In genomic region chr19:45574941-45575631, GRCm38 (mm10) we compare ENCODE assay signal across 8 mouse cellular contexts. TPM values are rescaled to one million over a fixed set of nuclear protein-coding genes. Genes with fewer than 3 reads are reported as not detected.
DNase-seq lines count a peak whose midpoint lies in the region; ATAC-seq and TF ChIP-seq lines count a peak whose summit lies in the region.

No protein-coding gene starts in this region.

- H3K4me1 ChIP-seq in MEL (ENCODE audit: control insufficient read depth in 1 of 2, insufficient read depth in 2 of 2, low read length in 2 of 2): peaks cover 0 to 23% of the 10 kb centered on the region in 2 experiments
- peaks cover 46% of the 10 kb centered on the region for H3K4me1 ChIP-seq in limb, embryonic 12.5 days (replicated peaks)
- H3K4me1 ChIP-seq in forebrain, embryonic 13.5 days: 0 out of 2 replicates have a peak, but pooled peaks cover 4% of the 10 kb centered on the region

- 0 out of 4 replicates have a peak, but pooled peaks of 1 of the 2 experiments have one; percentile 12 for TF ChIP-seq EP300 in MEL (IDR thresholded peaks at IDR 0.05; ENCODE audit: low read depth in 1 of 2, low read length in 2 of 2)

- H3K27me3 ChIP-seq in MEL (ENCODE audit: control insufficient read depth in 1 of 2, insufficient read depth in 2 of 2, low read length in 2 of 2): no peaks in the 10 kb centered on the region
- no peaks in the 10 kb centered on the region for H3K27me3 ChIP-seq in limb, embryonic 12.5 days
- H3K27me3 ChIP-seq in forebrain, embryonic 13.5 days: peaks cover 24% of the 10 kb centered on the region

- WGBS in limb, embryonic 12.5 days: 44% methylated on average over 19 of the region's 19 CpGs
- WGBS in forebrain, embryonic 13.5 days: 55% methylated on average over 19 of the region's 19 CpGs

- no peak for ATAC-seq in limb, embryonic 12.5 days (ENCODE audit: insufficient number of reproducible peaks, insufficient read depth, low FRiP score, low TSS enrichment, low read depth)
- ATAC-seq in forebrain, embryonic 13.5 days: no peak

- DNase-seq in adrenal gland, postnatal 14 days: peak; percentile 22
- no peak for DNase-seq in adrenal gland, postnatal 10 days
- DNase-seq in MEL (ENCODE audit: low read depth, low spot score): peak; percentile 64
- DNase-seq in naive thymus-derived CD4-positive, alpha-beta T cell, adult 2 months (ENCODE audit: low read depth): peak; percentile 70
- no peak for DNase-seq in layer of hippocampus, adult 9-11 months
- no peak for DNase-seq in right cerebral cortex, postnatal 14 days

- no peaks in the 10 kb centered on the region for H3K9me3 ChIP-seq in MEL (replicated peaks; ENCODE audit: insufficient read depth, low read length)
- no peaks in the 10 kb centered on the region for H3K9me3 ChIP-seq in limb, embryonic 12.5 days
- H3K9me3 ChIP-seq in forebrain, embryonic 13.5 days (replicated peaks): no peaks in the 10 kb centered on the region

- H3K79me2 ChIP-seq in MEL (ENCODE audit: control insufficient read depth, insufficient read depth, low read length, poor library complexity): no peaks in the 10 kb centered on the region

- peaks cover 0 to 20% of the 10 kb centered on the region in 2 experiments; a peak in 2 of 4 replicates for H3K36me3 ChIP-seq in MEL (ENCODE audit: control insufficient read depth in 1 of 2, insufficient read depth in 2 of 2, low read length in 2 of 2)
- H3K36me3 ChIP-seq in limb, embryonic 12.5 days: peaks cover 46% of the 10 kb centered on the region
- H3K36me3 ChIP-seq in forebrain, embryonic 13.5 days (ENCODE audit: poor library complexity, severe bottlenecking): peaks cover 47% of the 10 kb centered on the region

- no peak for TF ChIP-seq RAD21 in MEL (IDR thresholded peaks at IDR 0.05; ENCODE audit: low read depth, low read length)

- 0 out of 2 replicates have a peak overlapping the region, but pooled peaks have one; percentile 3 for H3K4me2 ChIP-seq in limb, embryonic 12.5 days
- no peak overlapping the region for H3K4me2 ChIP-seq in forebrain, embryonic 13.5 days

- no peak for TF ChIP-seq CTCF in MEL (IDR thresholded peaks at IDR 0.05 in 2 of 3, conservative IDR thresholded peaks at IDR 0.05 in 1 of 3; ENCODE audit: control insufficient read depth in 1 of 3, insufficient read depth in 1 of 3, low read depth in 2 of 3, low read length in 3 of 3, poor library complexity in 1 of 3, severe bottlenecking in 1 of 3)

- no peak overlapping the region for H3K4me3 ChIP-seq in MEL (ENCODE audit: control insufficient read depth in 1 of 2, insufficient read depth in 1 of 2, low read depth in 2 of 2, low read length in 2 of 2)
- no peak overlapping the region for H3K4me3 ChIP-seq in limb, embryonic 12.5 days (replicated peaks)
- no peak overlapping the region for H3K4me3 ChIP-seq in forebrain, embryonic 13.5 days

- peak overlapping the region; percentile 10 for H3K9ac ChIP-seq in MEL (ENCODE audit: control insufficient read depth, low read depth, low read length, poor library complexity, severe bottlenecking)
- 0 out of 2 replicates have a peak overlapping the region, but pooled peaks have one; percentile 9 for H3K9ac ChIP-seq in limb, embryonic 12.5 days (replicated peaks)
- H3K9ac ChIP-seq in forebrain, embryonic 13.5 days: no peak overlapping the region

- no peak for TF ChIP-seq POLR2A in MEL (IDR thresholded peaks at IDR 0.05; ENCODE audit: control insufficient read depth in 1 of 2, insufficient read depth in 1 of 2, low read depth in 1 of 2, low read length in 2 of 2, poor library complexity in 1 of 2)

- H3K27ac ChIP-seq in MEL (ENCODE audit: control insufficient read depth, low read depth, low read length): peak overlapping the region; percentile 18
- H3K27ac ChIP-seq in limb, embryonic 12.5 days: peak overlapping the region; percentile 37; the same call in 1 of the 2 replicates
- no peak overlapping the region for H3K27ac ChIP-seq in forebrain, embryonic 13.5 days

TF ChIP-seq in MEL, 35 proteins besides CTCF, POLR2A, EP300 and RAD21:
- TF ChIP-seq ETS1 (IDR thresholded peaks at IDR 0.05; ENCODE audit: low read depth, low read length) (no peak), GABPA (IDR thresholded peaks at IDR 0.05; ENCODE audit: low read depth, low read length) (no peak), ZKSCAN1 (IDR thresholded peaks at IDR 0.05; ENCODE audit: low read depth, low read length) (no peak), MYC (IDR thresholded peaks at IDR 0.05; ENCODE audit: low read depth, low read length) (peak; percentile 76; the same call in 1 of the 2 replicates), CHD2 (IDR thresholded peaks at IDR 0.05; ENCODE audit: low read length) (no peak), MAZ (IDR thresholded peaks at IDR 0.05; ENCODE audit: low read depth, low read length) (no peak), HCFC1 (IDR thresholded peaks at IDR 0.05; ENCODE audit: low read depth, low read length) (no peak), MYB (IDR thresholded peaks at IDR 0.05; ENCODE audit: low read depth, low read length) (no peak), USF1 (IDR thresholded peaks at IDR 0.05; ENCODE audit: low read depth, low read length) (0 out of 2 replicates have a peak, but pooled peaks have one; percentile 26), MAX (IDR thresholded peaks at IDR 0.05; ENCODE audit: low read length) (peak; percentile 80), ELF1 (IDR thresholded peaks at IDR 0.05; ENCODE audit: low read depth, low read length) (peak; percentile 58; the same call in 1 of the 2 replicates), KAT2A (conservative IDR thresholded peaks at IDR 0.05; ENCODE audit: low read depth, low read length) (no peak), CHD1 (IDR thresholded peaks at IDR 0.05; ENCODE audit: low read depth, low read length) (no peak)

RNA-seq across cellular contexts. Expression of gene Gm17018, which starts 14.7 kb away (rescaled TPM):
- 21.1 and 22.6 TPM in 2 replicates for total RNA-seq in adrenal gland, postnatal 14 days (2021)
- 10 to 100 TPM; 21.0 to 22.5 TPM for total RNA-seq in adrenal gland, postnatal 10 days (2021)
- 31.7 and 34.9 TPM in 2 replicates for total RNA-seq in MEL (2012; rRNA removed)
- polyA plus RNA-seq in MEL (2012; ENCODE audit: insufficient read depth in 1 of 2, insufficient read length in 2 of 2, low read depth in 1 of 2, low replicate concordance in 2 of 2, missing spikeins in 1 of 2): 10 to 100 TPM in 1 of 2 experiments, not detected in 1; 62.6 TPM
- 50.5 and 53.7 TPM in 2 replicates for polyA plus RNA-seq in limb, embryonic 12.5 days (2016; fragmentation: Nextera tagmentation; extraction: Ambion mirVana)
- 44.0 and 48.1 TPM in 2 replicates for polyA plus RNA-seq in forebrain, embryonic 13.5 days (2015; fragmentation: Nextera tagmentation; extraction: Ambion mirVana)

RNA-seq across cellular contexts. Expression of gene Poll, which starts 14.8 kb away (rescaled TPM):
- total RNA-seq in adrenal gland, postnatal 14 days (2021): 9.3 and 11.3 TPM in 2 replicates
- total RNA-seq in adrenal gland, postnatal 10 days (2021): 10 to 100 TPM in 1 of 2 experiments, 1 to 10 TPM in 1; 9.0 to 10.7 TPM
- 14.9 and 16.4 TPM in 2 replicates for total RNA-seq in MEL (2012; rRNA removed)
- 10 to 100 TPM in 1 of 2 experiments, not detected in 1; 19.0 TPM for polyA plus RNA-seq in MEL (2012; ENCODE audit: insufficient read depth in 1 of 2, insufficient read length in 2 of 2, low read depth in 1 of 2, low replicate concordance in 2 of 2, missing spikeins in 1 of 2)
- polyA plus RNA-seq in limb, embryonic 12.5 days (2016; fragmentation: Nextera tagmentation; extraction: Ambion mirVana): 17.7 and 20.1 TPM in 2 replicates
- 16.2 and 16.7 TPM in 2 replicates for polyA plus RNA-seq in forebrain, embryonic 13.5 days (2015; fragmentation: Nextera tagmentation; extraction: Ambion mirVana)

Comparison
In these comparisons a context has a peak if more than half of its experiments do, and no peak if none do; other contexts are left out.
1. DNase-seq: peak in adrenal gland, postnatal 14 days (single experiment), MEL (single experiment) and naive thymus-derived CD4-positive, alpha-beta T cell, adult 2 months (single experiment); none in adrenal gland, postnatal 10 days (single experiment), layer of hippocampus, adult 9-11 months (single experiment) and right cerebral cortex, postnatal 14 days (single experiment).